Mouse (Mus musculus) kidney, embryonic 14.5 days (tissue): ENCODE measurements around the gene Cd300ld2. TPM values are rescaled to one million over a fixed set of nuclear protein-coding genes. Genes with fewer than 3 reads are reported as not detected.

Source experiments
- ATAC-seq: fragments of 200-750 bp; cut with Nextera tagmentation; 2 replicates; pipeline ENCODE4 v1.8.0; 2017; ENCODE audit warnings: moderate number of reproducible peaks, mild to moderate bottlenecking, moderate TSS enrichment, moderate library complexity; ENCODE audit not compliant: low FRiP score, low TSS enrichment
- H3K27ac ChIP-seq: fragments of 300-500 bp; sonication (generic); 2 replicates; pipeline ENCODE4 v1.5.1; 2014; ENCODE audit warnings: low read depth, mild to moderate bottlenecking, low read length, moderate library complexity, mixed read lengths
- H3K27me3 ChIP-seq: fragments of 300-500 bp; sonication (generic); 2 replicates; pipeline ENCODE4 v1.6.1; 2014; ENCODE audit warnings: mild to moderate bottlenecking, low read length; ENCODE audit not compliant: control insufficient read depth, insufficient read depth
- H3K36me3 ChIP-seq: fragments of 300-500 bp; sonication (generic); 2 replicates; pipeline ENCODE4 v1.6.1; 2014; ENCODE audit warnings: low read length, mixed read lengths; ENCODE audit not compliant: control insufficient read depth, insufficient read depth
- H3K4me1 ChIP-seq: fragments of 300-500 bp; sonication (generic); 2 replicates; pipeline ENCODE4 v1.6.1; 2014; ENCODE audit warnings: low read length, mixed read lengths; ENCODE audit not compliant: control insufficient read depth, insufficient read depth
- H3K4me2 ChIP-seq: fragments of 300-500 bp; sonication (generic); replicated peaks from 2 replicates; pipeline ENCODE4 v1.6.1; 2014; ENCODE audit warnings: low read depth, mild to moderate bottlenecking, low read length
- H3K4me3 ChIP-seq: fragments of 300-500 bp; sonication (generic); 2 replicates; pipeline ENCODE4 v1.5.1; 2014; ENCODE audit warnings: mild to moderate bottlenecking, low read length
- H3K9ac ChIP-seq: fragments of 300-500 bp; sonication (generic); 2 replicates; pipeline ENCODE4 v1.6.1; 2014; ENCODE audit warnings: low read depth, mild to moderate bottlenecking, low read length, moderate library complexity
- H3K9me3 ChIP-seq: fragments of 300-500 bp; sonication (generic); 2 replicates; pipeline ENCODE4 v1.6.1; 2016; ENCODE audit warnings: low read length; ENCODE audit not compliant: control insufficient read depth
- WGBS: fragments of 180-500 bp; shearing (Covaris S2); extraction: QIAGEN DNeasy Blood & Tissue Kit; methylation state at CpG from one replicate; pipeline ENCODE4 v1.1.7; 2014; 5-methylcytosine and 5-hydroxymethylcytosine counted together
- polyA plus RNA-seq: library from polyadenylated mRNA; unstranded; fragments of >200 nt; fragmentation: Nextera tagmentation; extraction: Ambion mirVana; gene quantifications from 2 replicates; pipeline ENCODE4 v1.2.1, GENCODE M21; 2014

Cd300ld2 gene
- polyA plus RNA-seq, 1 experiment from 2014 or later = not detected

DNA sequence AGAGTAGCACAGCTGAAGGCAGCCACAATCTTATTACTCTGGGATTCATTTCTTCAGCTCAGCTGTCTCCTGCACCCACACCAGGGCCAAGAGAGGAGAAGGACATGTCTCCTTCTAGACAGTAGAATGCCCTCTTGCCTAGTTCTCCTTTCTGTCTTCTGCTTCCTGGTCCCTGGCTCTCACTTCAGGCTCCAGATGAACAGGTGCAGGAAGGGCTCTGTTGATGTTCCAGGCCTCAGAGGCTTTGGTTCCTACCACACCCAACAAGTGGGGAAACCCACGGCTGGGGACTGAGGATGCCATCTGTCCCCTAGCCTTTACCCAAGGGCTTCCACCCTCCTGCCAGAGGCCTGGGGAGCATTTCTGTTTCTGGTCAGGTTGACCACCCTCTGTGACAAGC is 55.6 kb downstream of the Cd300ld2 start:
- no peak overlapping the region for H3K4me3 ChIP-seq
- WGBS = 67% methylated on average over 1 of the region's 1 CpGs
- no peaks in the 10 kb centered on the region for H3K9me3 ChIP-seq
- no peak overlapping the region for H3K4me2 ChIP-seq
- no peak overlapping the region for H3K27ac ChIP-seq
- no peak for ATAC-seq
- H3K27me3 ChIP-seq = no peaks in the 10 kb centered on the region
- H3K36me3 ChIP-seq = no peaks in the 10 kb centered on the region
- H3K9ac ChIP-seq = no peak overlapping the region
- H3K4me1 ChIP-seq = no peaks in the 10 kb centered on the region

Other genes with a start within 250 kb of the Cd300ld2 start
- 0.77 and 1.6 TPM in 2 replicates for gene Btbd17, start 220.2 kb downstream of the Cd300ld2 start, polyA plus RNA-seq
- 0.19 TPM in 1 of 2 replicates, not detected in the other for gene Gpr142, start 217.3 kb downstream of the Cd300ld2 start, polyA plus RNA-seq
- 49.9 and 105 TPM in 2 replicates for gene Gprc5c, start 165.0 kb downstream of the Cd300ld2 start, polyA plus RNA-seq
- gene Cd300a, start 126.2 kb downstream of the Cd300ld2 start, polyA plus RNA-seq = 0.91 and 1.2 TPM in 2 replicates
- gene Cd300lb, start 81.8 kb downstream of the Cd300ld2 start, polyA plus RNA-seq = 0.21 and 0.49 TPM in 2 replicates
- not detected in 2 replicates for gene Cd300c, start 47.0 kb downstream of the Cd300ld2 start, polyA plus RNA-seq
- gene Cd300ld, start 26.3 kb downstream of the Cd300ld2 start, polyA plus RNA-seq = 0.21 and 0.32 TPM in 2 replicates
- gene Cd300c2, start 14.3 kb downstream of the Cd300ld2 start, polyA plus RNA-seq = 1.2 and 1.3 TPM in 2 replicates
- not detected in 2 replicates for gene Cd300ld4, start 10.8 kb upstream of the Cd300ld2 start, polyA plus RNA-seq
- not detected in 2 replicates for gene Cd300ld5, start 21.6 kb upstream of the Cd300ld2 start, polyA plus RNA-seq
- gene Cd300ld3, start 32.2 kb upstream of the Cd300ld2 start, polyA plus RNA-seq = not detected in 2 replicates
- not detected in 2 replicates for gene Cd300e, start 46.0 kb upstream of the Cd300ld2 start, polyA plus RNA-seq
- gene Rab37, start 75.2 kb upstream of the Cd300ld2 start, polyA plus RNA-seq = 0.96 and 1.2 TPM in 2 replicates
- 0.26 TPM in 2 replicates for gene Cd300lf, start 117.8 kb upstream of the Cd300ld2 start, polyA plus RNA-seq
- gene Slc9a3r1, start 147.1 kb upstream of the Cd300ld2 start, polyA plus RNA-seq = 81.5 and 110 TPM in 2 replicates
- gene Tmem104, start 171.3 kb upstream of the Cd300ld2 start, polyA plus RNA-seq = 6.3 and 10.3 TPM in 2 replicates
- gene Nat9, start 171.7 kb upstream of the Cd300ld2 start, polyA plus RNA-seq = 18.2 and 18.4 TPM in 2 replicates